Mouse (Mus musculus) B cell, adult 2 months (primary cell): Measurements from ENCODE around the gene Lrrc74a.
A peak's percentile ranks its signal among the peaks of the same experiment; 100 is the strongest.

Experiments
- DNase-seq, 2 experiments: peaks; one replicate each; pipeline ENCODE4 v3.0.0; 2022

Gene Lrrc74a

DNA sequence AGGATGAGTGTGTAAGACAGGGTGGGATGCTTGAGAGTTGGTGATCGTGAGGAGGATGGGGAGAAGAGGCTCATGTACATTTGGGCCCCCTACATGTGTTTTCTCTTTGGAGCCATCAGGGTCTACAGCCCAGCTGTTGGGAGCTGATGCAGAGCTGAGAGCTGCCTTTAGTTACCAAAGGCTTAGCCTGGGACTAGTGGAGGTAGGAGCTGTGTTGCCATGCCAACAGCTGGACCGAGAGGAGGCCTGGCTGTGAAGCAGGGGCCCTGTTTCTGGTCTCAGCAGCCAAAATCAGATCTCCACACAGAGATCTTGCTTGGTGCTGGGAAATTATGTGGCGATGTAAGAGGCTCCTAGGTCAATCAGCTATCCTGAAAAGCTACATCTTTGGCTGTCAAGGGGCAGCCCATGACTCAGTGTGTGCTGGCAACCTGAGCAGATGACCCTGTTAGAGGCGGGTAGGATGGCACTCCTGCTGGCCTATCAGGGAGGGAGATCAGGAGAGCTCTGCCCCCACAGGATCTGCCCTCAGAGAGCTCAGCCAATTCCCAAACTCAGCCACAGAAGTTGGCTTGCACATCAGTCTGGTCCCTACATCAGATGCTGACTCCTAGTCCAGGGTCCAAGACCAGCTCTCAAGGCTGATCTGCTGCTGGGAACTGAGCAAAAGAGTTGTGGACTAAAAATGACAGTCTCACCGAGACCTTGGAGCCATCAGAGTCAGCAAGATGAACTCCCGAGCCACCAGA is 56.1 kb downstream of the Lrrc74a start:
- DNase-seq: no peak

DNA sequence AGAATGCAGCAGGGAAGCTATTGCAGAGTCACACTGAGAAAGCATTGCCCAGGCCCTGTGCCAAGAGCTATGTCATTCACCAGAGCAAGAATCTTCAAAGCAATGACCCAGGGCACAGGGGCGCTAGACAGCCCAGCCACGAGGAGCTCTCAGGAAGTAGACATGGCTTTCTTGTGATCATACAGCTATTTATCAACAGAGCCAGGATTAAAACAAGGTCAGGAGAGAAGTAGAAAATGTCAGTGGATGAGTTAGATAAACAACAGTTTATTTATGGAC is 56.6 kb downstream of the Lrrc74a start:
- DNase-seq: no peak

DNA sequence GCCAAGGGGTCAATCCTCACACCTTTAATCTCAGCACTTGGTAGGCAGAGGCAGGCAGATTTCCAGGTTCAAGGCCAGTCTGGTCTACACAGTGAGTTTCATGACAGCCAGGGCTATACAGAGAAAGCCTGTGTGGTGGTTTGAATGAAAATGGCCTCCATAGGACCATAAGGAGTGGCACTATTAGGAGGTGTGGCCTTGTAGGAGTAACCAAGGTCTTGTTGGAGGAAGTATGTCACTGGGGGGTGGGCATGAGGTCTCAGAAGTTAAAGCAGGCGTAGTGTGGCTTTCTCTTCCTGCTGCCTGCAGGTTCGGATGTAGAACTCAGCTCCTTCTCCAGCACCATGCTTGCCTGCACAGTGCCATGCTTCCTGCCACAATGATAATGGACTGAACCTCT is 57.8 kb downstream of the Lrrc74a start:
- no peak for DNase-seq

DNA sequence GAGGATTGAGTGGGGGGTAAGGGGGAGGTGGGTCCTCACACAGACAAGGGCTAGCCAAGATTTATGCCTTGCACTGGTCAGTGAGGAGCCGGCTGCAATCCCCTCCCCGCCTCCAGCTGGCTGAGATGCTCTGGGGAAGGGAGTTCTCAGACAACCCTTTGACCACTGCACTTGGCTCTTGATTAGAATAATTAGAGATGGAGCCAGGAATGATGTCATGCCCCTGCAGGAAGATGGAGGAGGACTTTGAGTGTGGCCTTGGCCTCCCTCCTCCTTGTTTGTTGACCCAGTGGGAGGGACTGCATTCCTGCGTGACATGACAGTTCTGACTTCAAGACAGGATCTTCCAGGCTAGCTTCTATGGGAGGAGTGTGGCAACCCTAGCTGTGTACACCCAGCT is 59.7 kb downstream of the Lrrc74a start:
- DNase-seq: no peak

DNA sequence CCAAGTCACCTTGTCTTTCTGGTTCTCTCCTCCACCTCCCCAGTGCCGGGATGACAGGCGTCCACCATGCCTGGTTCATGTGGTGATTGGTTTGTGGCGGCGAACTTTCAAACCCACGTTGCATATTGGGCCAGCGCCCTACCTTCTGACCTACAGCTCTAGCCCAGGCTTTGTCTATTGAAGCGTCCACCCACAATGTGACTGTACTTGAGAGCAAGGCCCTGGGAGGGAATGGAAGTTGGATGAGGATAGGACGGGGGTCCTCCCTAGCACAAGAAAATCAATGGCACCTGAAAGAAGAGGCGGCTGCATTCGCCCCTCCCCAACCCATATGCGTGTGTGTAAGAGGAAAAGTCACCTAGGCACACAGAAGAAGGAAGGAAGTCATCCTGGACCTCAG is 60.2 kb downstream of the Lrrc74a start:
- no peak for DNase-seq

DNA sequence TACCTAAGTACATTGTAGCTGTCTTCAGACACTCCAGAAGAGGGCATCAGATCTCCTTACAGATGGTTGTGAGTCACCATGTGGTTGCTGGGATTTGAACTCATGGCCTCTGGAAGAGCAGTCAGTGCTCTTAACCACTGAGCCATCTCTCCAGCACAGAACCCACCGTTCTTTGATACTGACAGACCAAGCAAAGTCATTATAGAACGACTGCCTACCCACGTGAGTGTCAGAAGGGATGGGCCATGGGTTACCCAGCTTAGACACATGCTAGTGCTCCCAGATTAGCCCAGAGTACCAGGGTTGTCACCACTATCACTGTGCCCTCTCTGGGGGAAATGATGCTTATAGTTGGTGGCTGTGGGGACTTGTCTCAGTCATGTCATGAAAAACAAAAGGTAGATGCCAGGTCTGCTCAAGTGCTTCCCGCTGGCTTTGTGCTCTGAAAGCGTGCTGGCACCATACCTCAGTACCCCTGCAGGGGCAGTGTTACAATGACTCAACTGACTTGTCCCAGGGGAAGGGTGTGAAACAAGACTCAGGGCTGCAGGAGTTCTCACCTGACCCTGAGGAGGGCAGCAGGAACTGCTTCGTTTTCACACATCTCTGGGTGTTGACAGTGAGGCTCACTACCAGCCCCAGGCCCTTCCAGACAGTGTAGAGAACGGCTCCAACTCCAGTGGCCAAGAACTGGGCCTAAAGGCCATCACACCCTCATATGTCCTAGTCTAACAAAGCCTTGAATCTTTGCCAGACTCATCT is 61.1 kb downstream of the Lrrc74a start:
- DNase-seq: peak; percentile 57 to 63

DNA sequence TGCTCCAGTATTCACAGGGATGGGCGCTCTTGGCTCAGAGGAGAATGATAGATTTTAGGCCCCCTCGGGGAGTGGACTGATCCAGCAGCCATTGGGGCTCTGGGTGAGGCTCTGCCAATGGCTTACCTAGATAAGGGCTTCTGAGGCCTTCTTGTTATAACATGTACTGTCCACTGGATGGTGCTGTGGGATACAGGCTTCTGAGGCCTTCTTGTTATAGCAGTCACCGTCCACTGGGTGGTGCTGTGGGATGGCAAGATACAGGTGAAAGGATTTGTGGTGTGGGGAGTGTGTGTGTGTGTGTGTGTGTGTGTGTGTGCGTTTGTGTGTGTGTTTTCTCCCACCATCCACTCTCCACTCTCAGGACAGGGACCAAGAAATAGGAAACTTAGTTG is 61.7 kb downstream of the Lrrc74a start:
- peak; percentile 90 to 91 for DNase-seq

DNA sequence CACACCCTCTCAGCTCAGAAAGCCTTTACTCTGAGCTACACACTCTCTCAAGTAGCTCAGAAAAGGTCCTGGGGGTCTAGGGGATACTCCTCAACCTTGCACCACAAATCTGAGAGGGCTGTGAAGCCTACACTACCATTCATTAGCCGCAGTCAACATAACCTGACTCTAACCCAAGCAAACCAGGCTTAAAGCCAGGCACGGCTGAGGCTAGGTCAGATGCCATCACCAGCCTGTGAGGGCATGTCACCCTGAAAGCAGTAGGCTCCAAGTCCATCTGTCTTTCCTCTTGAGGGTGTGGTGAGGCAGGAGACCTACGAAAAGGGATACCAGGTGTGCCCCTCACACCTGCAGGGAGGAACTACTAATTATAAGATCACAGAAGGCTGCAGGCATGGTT is 62.2 kb downstream of the Lrrc74a start:
- no peak for DNase-seq

DNA sequence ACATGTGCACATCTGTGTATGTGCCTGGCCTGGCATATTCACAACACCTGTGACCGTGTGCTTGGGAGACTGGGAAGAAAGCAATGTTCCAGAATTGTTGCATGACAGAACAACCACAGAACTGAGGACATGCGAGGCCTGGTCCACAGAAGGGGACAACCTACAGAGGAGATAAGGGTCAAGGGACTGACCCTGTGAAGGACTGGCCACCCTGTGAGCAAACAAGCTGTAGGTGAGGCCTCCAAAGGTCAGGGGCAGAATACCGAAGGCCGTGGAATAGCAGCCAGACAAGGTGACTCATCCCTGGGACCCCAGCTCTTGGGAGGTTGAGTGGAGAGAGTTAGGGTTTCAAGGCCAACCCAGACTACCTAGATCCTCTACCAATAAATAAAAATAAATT is 63.6 kb downstream of the Lrrc74a start:
- DNase-seq: no peak

DNA sequence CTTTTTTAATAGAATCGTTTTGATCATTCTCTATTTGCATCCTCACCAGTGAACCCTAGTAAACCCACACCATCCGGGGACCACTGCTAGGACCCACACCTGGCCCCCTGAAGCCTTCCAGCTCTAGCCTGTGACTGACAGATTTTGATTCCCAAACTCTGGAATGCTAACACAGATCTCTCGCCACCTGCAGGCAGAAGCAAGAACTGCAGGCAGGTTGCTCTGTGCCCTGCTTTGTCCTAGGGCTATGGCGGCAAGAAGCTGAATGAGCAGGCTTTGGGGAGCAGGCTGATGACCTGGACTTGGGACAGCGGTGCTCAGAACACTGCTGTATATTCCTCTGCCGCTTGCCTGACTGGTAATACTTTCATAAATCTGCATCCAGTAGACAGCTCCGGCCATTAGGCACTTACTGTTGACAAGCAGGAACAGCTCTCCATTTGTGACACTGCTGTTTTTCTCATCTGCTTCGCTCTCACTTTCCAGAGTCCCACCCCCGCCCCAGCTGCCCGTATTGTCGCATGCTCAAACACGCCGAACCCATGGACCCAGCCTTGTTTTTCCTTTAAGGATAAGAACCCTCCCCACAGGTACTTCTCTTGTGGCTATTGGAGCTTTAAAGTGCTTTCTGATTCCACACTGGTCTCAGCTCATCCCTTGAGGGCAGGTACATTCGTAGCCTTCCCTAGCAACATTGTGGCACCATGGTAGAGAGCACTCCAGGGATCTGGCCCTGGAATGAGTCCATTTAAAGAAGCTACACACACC is 64.8 kb downstream of the Lrrc74a start:
- peak; percentile 82 to 83 for DNase-seq

DNA sequence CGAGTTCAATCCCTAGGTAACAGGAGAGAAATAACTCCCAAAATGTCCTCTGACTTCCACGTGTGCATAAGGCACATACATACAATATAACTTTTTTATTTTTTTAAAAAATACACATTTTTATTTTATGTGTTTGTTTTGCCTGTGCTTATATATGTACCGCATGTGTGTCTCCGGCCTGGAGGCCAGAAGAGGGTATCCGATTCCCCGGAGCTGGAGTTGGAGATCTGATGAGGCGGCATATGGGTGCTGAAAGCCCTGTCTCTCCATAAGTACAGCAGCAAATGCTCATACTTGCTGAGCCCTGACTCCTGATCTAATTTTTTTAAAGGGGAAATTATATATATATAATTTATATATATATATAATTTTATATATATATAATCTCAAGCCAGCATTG is 65.6 kb downstream of the Lrrc74a start:
- no peak for DNase-seq

DNA sequence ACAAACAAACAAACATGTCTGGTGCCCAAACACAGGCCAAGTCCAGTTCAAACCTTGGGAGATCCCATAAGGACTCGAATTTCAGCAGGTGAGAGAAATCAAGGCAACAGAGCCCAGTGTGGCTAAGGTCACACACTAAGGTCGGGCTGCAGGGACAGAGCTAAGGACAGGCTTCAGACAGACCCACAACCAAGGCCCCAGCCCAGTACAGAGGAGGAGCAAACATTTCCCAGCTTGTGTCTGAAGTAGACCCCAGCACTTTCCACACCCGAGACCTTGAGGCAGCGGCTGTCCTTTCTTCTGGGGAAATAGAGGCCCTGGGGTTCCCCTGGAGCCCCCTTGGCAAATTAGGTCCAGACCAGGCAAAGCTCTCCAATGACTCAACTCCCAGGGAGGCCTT is 66.2 kb downstream of the Lrrc74a start:
- DNase-seq: no peak

DNA sequence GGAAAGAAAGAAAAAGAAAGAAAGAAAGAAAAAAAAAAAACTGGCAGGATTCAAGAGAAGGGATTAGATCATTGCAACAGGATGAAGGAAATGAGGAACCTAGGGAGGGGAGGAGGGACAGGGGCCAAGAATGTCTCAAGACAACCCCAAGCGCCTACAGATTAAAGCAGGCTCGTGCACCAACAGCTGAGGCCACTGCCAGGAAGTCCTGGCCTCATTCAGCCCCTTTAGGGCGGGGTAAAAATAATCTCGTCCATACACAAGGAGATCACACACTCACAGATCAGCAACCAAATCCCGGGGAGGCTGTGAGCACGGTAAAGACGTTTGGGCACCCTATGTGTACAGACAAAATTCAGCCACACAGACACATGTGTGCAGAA is 66.6 kb downstream of the Lrrc74a start:
- DNase-seq: peak in 1 of 2 experiments; percentile 12

DNA sequence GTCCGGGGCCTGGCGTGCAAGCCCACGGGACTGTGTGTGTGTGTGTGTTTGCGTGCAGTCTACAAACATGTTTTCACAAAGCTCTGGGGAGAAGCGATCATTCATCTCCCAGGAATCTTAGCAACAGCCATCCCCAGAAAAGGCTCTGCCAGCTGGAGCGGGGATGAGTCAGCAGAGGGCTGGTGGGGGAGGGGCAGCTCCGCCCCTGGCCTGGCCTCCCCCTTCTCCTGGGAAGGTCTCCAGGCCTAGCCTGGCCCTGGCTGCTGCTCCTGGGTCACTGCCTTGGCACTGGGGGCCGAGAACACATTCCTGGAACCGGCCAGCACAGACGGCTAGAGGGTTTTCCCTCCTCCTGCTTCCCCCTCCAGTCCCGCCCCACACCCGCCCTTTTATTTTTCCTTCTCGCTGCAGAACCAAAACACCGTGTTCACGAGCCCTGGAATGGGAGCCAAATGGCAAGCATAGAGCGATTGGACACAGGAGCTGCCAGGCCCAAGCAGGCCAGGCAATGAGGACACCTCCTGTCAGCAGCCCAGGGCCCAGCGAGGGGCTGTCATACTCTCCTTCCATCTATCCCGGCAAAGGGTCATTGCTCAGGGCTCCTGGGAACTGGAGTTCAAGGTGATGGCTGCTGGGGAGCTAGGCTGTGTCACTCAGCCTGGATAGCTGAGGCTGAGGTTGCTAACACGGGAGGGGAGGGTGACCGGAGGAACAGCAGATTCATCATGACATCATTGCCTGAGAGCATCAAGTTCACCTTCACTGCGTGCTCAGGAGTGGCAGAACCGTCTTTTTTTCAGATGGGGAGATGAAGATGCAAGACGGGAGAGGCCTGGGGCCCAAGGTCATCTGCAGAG is 67.2 kb downstream of the Lrrc74a start:
- DNase-seq: peak in 1 of 2 experiments; percentile 24

DNA sequence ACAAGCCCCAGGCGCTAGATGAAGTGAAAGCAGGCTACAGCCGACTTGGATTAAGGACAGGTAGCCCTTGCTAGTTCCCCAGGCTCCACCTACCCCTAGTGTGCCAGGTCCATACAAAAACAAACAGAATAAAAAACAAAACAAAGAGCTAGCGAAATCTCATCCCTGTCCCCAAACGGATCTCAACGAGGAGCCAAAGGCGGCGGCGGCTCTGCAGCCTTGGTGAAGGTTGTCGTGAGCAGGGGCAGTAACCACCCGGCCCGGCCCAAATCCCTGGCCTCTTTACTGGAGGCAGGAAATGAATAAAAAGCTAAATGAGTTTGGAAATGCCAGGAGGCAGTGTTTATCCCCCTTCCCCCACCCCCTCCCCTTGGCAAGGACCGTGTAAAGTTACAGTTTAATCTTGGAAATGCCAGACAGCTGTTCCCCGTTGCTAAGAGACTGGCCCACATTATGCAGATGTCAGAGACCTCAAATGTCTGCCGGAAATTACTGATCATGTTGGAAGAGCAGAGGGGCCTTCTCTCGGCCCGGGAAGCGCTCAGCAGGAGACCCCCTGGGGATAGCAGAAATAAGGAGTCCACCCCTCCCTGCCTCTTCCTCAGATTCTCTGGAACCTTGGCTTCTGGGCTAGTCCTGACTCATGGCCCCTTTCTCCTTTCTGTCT is 68.0 kb downstream of the Lrrc74a start:
- DNase-seq: peak in 1 of 2 experiments; percentile 15

DNA sequence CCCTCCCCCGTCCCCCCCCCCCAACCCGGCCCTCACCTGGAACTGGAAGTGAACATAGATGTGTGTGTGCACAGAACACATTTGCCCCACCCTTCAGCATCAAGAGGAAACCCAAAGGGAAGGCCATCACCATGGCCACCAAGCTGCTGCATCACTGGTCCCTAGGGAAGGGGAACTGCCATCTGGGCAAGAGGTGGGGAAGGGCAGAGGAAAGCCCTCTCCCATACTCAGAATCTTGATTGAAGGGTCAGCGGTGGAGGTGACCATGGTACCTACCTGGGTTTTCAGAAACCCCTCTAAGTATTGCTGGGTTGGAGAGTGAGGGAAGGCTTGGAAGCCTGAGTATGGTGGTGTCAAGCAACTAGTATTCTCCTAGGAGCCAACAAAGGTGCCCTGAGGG is 68.7 kb downstream of the Lrrc74a start:
- no peak for DNase-seq

DNA sequence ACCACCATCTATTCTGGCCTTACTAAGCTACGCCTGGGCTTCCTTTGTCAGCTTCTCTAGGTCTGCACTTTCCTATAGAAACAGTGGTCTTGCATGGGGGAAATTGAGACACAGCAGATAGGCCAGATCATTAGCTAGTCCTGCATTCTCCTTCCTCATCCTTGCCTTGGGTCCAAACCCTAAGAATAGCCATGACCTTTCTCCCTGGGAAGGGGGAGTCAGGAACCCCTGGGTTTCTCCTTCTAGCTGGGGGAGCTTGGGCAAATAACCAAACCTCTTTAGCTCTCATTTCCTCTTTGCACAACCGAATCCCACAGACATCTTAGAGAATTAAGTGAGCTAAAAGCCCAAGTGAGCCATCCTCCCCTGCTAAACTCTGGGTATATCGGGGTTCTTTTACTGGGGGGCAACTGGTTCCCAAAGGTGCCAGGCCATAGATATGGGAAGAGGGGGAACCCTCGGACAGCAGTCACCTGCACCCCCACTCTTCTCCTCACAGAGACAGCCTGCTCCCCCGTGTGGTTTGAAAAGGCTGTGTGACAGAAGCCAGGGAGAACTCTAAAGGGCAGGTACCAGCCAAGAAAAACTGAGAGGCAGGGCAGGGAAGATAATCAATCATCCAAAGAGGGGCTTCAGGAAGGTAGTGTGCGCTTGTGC is 69.6 kb downstream of the Lrrc74a start:
- DNase-seq: peak; percentile 32 to 43

DNA sequence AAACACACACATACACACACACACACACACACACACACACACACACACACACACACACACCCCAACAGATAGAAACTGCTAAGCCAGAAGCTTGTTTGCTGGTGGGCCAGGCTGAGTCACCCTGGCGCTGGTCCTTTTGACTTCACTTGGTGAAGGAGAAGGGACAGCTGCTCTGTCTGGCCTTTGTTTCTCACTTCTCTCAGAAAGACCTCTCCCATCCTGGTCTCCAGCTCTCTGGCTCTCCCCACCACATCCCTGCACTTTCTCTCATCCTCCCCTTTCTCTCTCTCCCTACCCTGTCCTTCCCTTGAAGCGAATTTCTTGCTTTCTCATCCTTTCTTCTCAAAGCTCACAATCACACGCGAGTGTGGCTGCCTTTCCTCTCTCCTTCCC is 70.1 kb downstream of the Lrrc74a start:
- no peak for DNase-seq

DNA sequence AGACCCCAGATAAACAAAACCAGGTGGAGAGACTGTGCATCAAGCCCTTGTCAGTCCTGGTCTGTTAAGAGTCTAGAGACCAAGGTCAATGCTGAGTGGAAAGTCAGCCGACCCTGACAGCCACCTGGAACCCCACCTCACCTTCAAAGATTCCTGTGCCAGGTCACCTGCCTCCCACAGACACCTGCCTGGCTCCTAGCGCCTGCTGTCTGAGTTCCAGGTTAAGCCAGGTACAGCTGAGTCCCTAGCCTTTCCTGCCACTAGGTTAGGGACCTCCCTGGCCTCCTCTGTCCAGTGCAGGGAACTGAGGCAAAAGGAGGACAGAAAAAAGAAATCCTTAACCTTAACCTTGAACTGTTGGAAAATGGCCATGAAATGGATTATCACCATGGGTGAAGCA is 70.7 kb downstream of the Lrrc74a start:
- DNase-seq: no peak

DNA sequence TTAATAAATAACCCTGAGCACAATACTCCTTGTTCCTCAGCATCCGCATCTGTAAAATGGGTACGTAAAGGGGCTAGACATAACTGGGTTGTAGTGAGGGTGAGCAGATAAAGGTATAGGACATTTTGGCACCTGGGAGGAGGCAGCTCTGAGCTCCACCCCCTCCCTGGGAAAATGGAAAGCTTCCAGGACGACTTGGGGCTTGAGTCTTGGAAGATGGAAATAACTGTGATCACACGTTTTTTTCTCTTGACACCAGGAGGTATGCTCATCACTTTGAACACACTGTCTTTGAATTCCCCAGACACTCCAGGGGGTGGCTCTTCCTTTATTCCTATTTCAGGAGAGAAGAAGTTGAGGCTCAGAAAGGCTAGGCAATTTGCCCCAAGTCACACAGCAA is 71.1 kb downstream of the Lrrc74a start:
- no peak for DNase-seq

DNA sequence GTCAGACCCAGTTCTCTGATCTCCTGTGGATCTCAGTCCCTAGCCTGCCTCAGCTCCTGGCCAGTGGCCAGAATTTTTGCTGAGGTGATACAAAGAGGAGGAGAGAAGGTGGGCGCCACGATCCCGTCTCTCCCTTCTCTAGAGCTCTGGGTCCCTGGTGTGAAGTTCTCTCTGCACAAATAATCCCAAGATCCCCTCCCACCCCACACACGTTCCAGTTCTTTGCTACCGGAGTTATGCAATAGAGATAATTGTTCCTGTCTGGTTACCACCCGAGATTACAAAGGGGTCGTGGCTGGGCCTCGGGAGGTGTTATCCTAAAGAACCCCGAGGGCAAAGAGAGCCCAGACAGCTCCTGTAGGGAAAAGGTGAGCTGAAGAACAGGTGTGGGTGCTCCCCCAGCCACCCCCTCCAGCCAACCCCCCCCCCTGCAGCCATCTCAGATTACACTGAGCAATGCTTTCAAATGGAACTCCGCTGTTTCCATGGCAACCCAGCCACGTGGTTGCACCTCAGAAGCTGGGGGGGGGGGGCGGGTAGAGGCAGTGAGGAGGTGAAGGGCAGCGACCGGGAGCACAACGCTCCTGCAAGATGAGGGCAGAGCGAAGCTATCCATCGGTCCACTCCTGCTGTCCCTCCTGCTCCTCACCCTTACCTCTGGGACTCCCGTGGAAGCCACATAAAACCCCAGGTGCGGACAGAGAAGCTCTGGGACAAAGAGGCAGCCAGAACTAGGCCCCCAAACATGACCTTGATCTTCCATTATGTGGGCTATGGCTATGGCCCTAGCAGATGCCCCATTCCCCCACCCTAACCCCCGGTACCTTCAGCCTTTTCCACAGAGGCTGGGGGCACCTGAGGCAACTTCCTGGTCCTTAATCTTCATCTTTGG is 72.1 kb downstream of the Lrrc74a start:
- DNase-seq: peak in 1 of 2 experiments; percentile 43
